Mouse (Mus musculus) bone marrow, adult 2 months (tissue): Measurements from ENCODE around the gene Ppan.

Experiments
- CTCF ChIP-seq: fragments of 200-500 bp; IDR thresholded peaks from 2 replicates; pipeline ENCODE4 v1.5.1; 2011; ENCODE audit warnings: low read length, control low read depth; ENCODE audit not compliant: control insufficient read depth, insufficient read depth
- POLR2A ChIP-seq: fragments of 200-500 bp; IDR thresholded peaks from 2 replicates; pipeline ENCODE4 v1.6.1; 2011; ENCODE audit warnings: low read depth, mild to moderate bottlenecking, control low read depth, low read length, borderline replicate concordance; ENCODE audit not compliant: control insufficient read depth

GRCm38 (mm10) chr9:20893590-20894343 is 5.8 kb downstream of the Ppan start:
- TF ChIP-seq CTCF, result no peak
- no peak for TF ChIP-seq POLR2A
